Mouse (Mus musculus) stomach, embryonic 14.5 days (tissue): ENCODE data around the gene Acly. TPM values are rescaled to one million over a fixed set of nuclear protein-coding genes. Genes with fewer than 3 reads are reported as not detected.

Source experiments
- ATAC-seq: fragments of 200-750 bp; cut with Nextera tagmentation; 2 replicates; pipeline ENCODE4 v1.8.0; 2017; ENCODE audit warnings: low read depth, moderate TSS enrichment; ENCODE audit not compliant: insufficient number of reproducible peaks, insufficient read depth, low FRiP score
- H3K27ac ChIP-seq: fragments of 300-500 bp; sonication (generic); 2 replicates; pipeline ENCODE4 v1.5.1; 2014; ENCODE audit warnings: mild to moderate bottlenecking, low read length, moderate library complexity, mixed read lengths
- H3K27me3 ChIP-seq: fragments of 300-500 bp; sonication (generic); 2 replicates; pipeline ENCODE4 v1.6.1; 2014; ENCODE audit warnings: low read length, control low read depth, mixed read lengths; ENCODE audit not compliant: control insufficient read depth, insufficient read depth
- H3K36me3 ChIP-seq: fragments of 300-500 bp; sonication (generic); 2 replicates; pipeline ENCODE4 v1.6.1; 2014; ENCODE audit warnings: mild to moderate bottlenecking, control low read depth, low read length, moderate library complexity, mixed read lengths; ENCODE audit not compliant: control insufficient read depth, insufficient read depth
- H3K4me1 ChIP-seq: fragments of 300-500 bp; sonication (generic); 2 replicates; pipeline ENCODE4 v1.6.1; 2014; ENCODE audit warnings: low read length, control low read depth, mixed read lengths; ENCODE audit not compliant: control insufficient read depth, insufficient read depth
- H3K4me2 ChIP-seq: fragments of 300-500 bp; sonication (generic); replicated peaks from 2 replicates; pipeline ENCODE4 v1.6.1; 2014; ENCODE audit warnings: low read depth, low read length, control low read depth
- H3K4me3 ChIP-seq: fragments of 300-500 bp; sonication (generic); 2 replicates; pipeline ENCODE4 v1.5.1; 2014; ENCODE audit warnings: low read depth, low read length, control low read depth
- H3K9ac ChIP-seq: fragments of 300-500 bp; sonication (generic); replicated peaks from 2 replicates; pipeline ENCODE4 v1.6.1; 2014; ENCODE audit warnings: low read depth, mild to moderate bottlenecking, control low read depth, low read length, moderate library complexity, mixed read lengths
- H3K9me3 ChIP-seq: fragments of 300-500 bp; sonication (generic); 2 replicates; pipeline ENCODE4 v1.6.1; 2016; ENCODE audit warnings: low read depth, low read length, control low read depth; ENCODE audit not compliant: control insufficient read depth
- whole genome bisulfite sequencing: fragments of 180-500 bp; shearing (Covaris S2); extraction: QIAGEN DNeasy Blood & Tissue Kit; methylation state at CpG from one replicate; pipeline ENCODE4 v1.1.7; 2014; 5-methylcytosine and 5-hydroxymethylcytosine counted together
- polyA plus RNA-seq: library from polyadenylated mRNA; unstranded; fragments of >200 nt; fragmentation: Nextera tagmentation; extraction: Ambion mirVana; gene quantifications from 2 replicates; pipeline ENCODE4 v1.2.1, GENCODE M21; 2014

Acly gene
- polyA plus RNA-seq, 1 experiment from 2014 or later, result 161 TPM

GRCm38 (mm10) chr11:100472197-100472934 is 55.4 kb downstream of the Acly start, which contains the start of gene Klhl11:
TSS of gene Klhl11 (minus strand) at chr11:100472741.
- H3K4me1 ChIP-seq, result peaks cover 17% of the 10 kb centered on the region
- ATAC-seq, result peak; percentile 89
- H3K9ac ChIP-seq, result peak within 1 kb of the TSS; percentile 93
- H3K27ac ChIP-seq, result peak within 1 kb of the TSS; percentile 69
- WGBS, result under 1% methylated on average over 83 of the region's 83 CpGs
- no peaks in the 10 kb centered on the region for H3K9me3 ChIP-seq
- H3K36me3 ChIP-seq, result peaks cover 15% of the 10 kb centered on the region
- H3K27me3 ChIP-seq, result no peaks in the 10 kb centered on the region
- H3K4me2 ChIP-seq, result peak within 1 kb of the TSS; percentile 94
- peak within 1 kb of the TSS; percentile 93 for H3K4me3 ChIP-seq

- no peak overlapping the region for H3K27ac ChIP-seq
- peaks cover 17% of the 10 kb centered on the region for H3K4me1 ChIP-seq
- no peak for ATAC-seq
- H3K9me3 ChIP-seq, result no peaks in the 10 kb centered on the region
- H3K27me3 ChIP-seq, result no peaks in the 10 kb centered on the region
- peaks cover 10% of the 10 kb centered on the region; the same call in 1 of the 2 replicates for H3K36me3 ChIP-seq
- peak overlapping the region; percentile 93 for H3K4me3 ChIP-seq
- WGBS, result 2% methylated on average over 30 of the region's 30 CpGs
- peak overlapping the region; percentile 94 for H3K4me2 ChIP-seq
- H3K9ac ChIP-seq, result peak overlapping the region; percentile 93
These were observed 56.2 kb downstream of the Acly start for GRCm38 (mm10) chr11:100471352-100472196.

- Histone ChIP-seq H3K4me1 (peaks cover 6% of the 10 kb centered on the region), H3K27ac (no peak overlapping the region), H3K4me2 (no peak overlapping the region), H3K4me3 (no peak overlapping the region), H3K9ac (no peak overlapping the region), H3K36me3 (peaks cover 23% of the 10 kb centered on the region), H3K9me3 (no peaks in the 10 kb centered on the region), H3K27me3 (no peaks in the 10 kb centered on the region)
- 73% methylated on average over 1 of the region's 1 CpGs for WGBS
- ATAC-seq, result no peak
These were observed 62.0 kb downstream of the Acly start for GRCm38 (mm10) chr11:100465833-100466232.

- no peaks in the 10 kb centered on the region for H3K27me3 ChIP-seq
- no peak overlapping the region for H3K4me3 ChIP-seq
- H3K9me3 ChIP-seq, result no peaks in the 10 kb centered on the region
- no peak overlapping the region for H3K27ac ChIP-seq
- WGBS, result 86% methylated on average over 1 of the region's 1 CpGs
- H3K4me2 ChIP-seq, result no peak overlapping the region
- peaks cover under 1% of the 10 kb centered on the region for H3K4me1 ChIP-seq
- H3K9ac ChIP-seq, result no peak overlapping the region
- no peak for ATAC-seq
- peaks cover 23% of the 10 kb centered on the region for H3K36me3 ChIP-seq
These were observed 62.5 kb downstream of the Acly start for GRCm38 (mm10) chr11:100465229-100465792.

GRCm38 (mm10) chr11:100462699-100463098 is 65.1 kb downstream of the Acly start:
- peaks cover 27% of the 10 kb centered on the region for H3K36me3 ChIP-seq
- ATAC-seq, result no peak
- 91% methylated on average over 10 of the region's 10 CpGs for WGBS
- no peaks in the 10 kb centered on the region for H3K9me3 ChIP-seq
- H3K4me2 ChIP-seq, result no peak overlapping the region
- H3K27ac ChIP-seq, result no peak overlapping the region
- no peaks in the 10 kb centered on the region for H3K4me1 ChIP-seq
- H3K4me3 ChIP-seq, result no peak overlapping the region
- no peaks in the 10 kb centered on the region for H3K27me3 ChIP-seq
- H3K9ac ChIP-seq, result no peak overlapping the region

GRCm38 (mm10) chr11:100457711-100458110 is 70.1 kb downstream of the Acly start:
- ATAC-seq, result no peak
- WGBS, result 80% methylated on average over 5 of the region's 5 CpGs

GRCm38 (mm10) chr11:100457247-100457646 is 70.6 kb downstream of the Acly start:
- no peak for ATAC-seq
- no peak overlapping the region for H3K27ac ChIP-seq
- no peaks in the 10 kb centered on the region for H3K9me3 ChIP-seq
- H3K4me2 ChIP-seq, result no peak overlapping the region
- 72% methylated on average over 4 of the region's 4 CpGs for WGBS
- H3K4me3 ChIP-seq, result no peak overlapping the region
- no peaks in the 10 kb centered on the region for H3K27me3 ChIP-seq
- no peaks in the 10 kb centered on the region for H3K4me1 ChIP-seq
- H3K36me3 ChIP-seq, result peaks cover 15% of the 10 kb centered on the region
- H3K9ac ChIP-seq, result no peak overlapping the region

More at GRCm38 (mm10) chr11:100457711-100458110, 70.1 kb downstream of the Acly start:
- Histone ChIP-seq H3K9ac (no peak overlapping the region), H3K4me3 (no peak overlapping the region), H3K27me3 (no peaks in the 10 kb centered on the region), H3K4me1 (no peaks in the 10 kb centered on the region), H3K36me3 (peaks cover 18% of the 10 kb centered on the region), H3K4me2 (no peak overlapping the region), H3K27ac (no peak overlapping the region), H3K9me3 (no peaks in the 10 kb centered on the region)

- Histone ChIP-seq H3K4me1 (peaks cover 7% of the 10 kb centered on the region; the same call in 1 of the 2 replicates), H3K27me3 (no peaks in the 10 kb centered on the region), H3K27ac (no peak overlapping the region), H3K4me3 (no peak overlapping the region), H3K36me3 (peaks cover 5% of the 10 kb centered on the region; the same call in 1 of the 2 replicates), H3K4me2 (no peak overlapping the region), H3K9me3 (no peaks in the 10 kb centered on the region), H3K9ac (no peak overlapping the region)
- 80% methylated on average over 6 of the region's 6 CpGs for WGBS
- no peak for ATAC-seq
These were observed 85.2 kb downstream of the Acly start for GRCm38 (mm10) chr11:100442625-100443024.
